Mouse (Mus musculus): Measurements from ENCODE around the gene Dixdc1. TPM values are rescaled to one million over a fixed set of nuclear protein-coding genes. Genes with fewer than 3 reads are reported as not detected.

The Dixdc1 gene
- polyA plus RNA-seq, 1 experiment from 2014 or later, result 3.7 TPM

DNA sequence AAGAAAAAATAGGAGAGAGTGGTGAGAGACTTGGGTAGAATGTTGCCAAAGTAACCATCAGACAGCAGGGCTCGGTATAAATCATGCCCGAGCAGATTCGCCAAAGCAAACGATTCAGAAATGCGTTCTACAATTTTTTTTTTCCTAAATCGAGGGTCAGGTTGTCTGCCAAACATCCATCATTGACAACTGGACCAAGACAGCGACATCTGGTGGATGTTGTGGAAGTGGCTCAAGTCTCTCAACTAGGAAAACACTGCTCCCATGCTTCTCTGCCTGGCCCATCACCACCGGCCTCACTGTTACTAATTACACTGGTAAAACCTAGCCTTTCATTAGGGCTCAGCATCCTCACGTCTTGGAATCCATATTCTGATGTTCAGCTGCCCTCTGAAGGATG is 4.3 kb downstream of the Dixdc1 start:
- H3K27ac ChIP-seq (ENCODE audit: low read depth), result no peak overlapping the region
- DNase-seq, result peak; percentile 54
- TF ChIP-seq CTCF (IDR thresholded peaks at IDR 0.05; ENCODE audit: low read depth), result peak; percentile 82
- TF ChIP-seq EP300 (IDR thresholded peaks at IDR 0.05; ENCODE audit: low read depth), result no peak

DNA sequence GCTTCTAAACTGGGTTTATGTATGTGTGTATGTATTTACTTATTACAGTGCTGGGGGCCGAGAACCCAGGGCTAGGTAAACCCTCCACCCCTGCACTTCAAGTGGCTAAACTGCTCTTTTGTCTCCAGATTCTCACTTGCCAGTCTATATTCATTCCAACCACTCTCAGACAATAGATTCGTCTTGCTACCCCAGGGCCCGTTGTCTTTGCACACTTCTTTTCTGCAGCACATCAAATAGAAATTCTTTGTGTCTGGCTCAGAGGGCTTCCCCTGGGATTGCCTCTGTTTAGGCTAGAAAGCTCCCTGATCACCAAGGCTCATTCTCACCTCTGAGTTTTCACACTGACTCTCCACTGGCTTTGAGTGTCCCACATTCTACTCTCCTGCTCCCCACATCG is 6.8 kb downstream of the Dixdc1 start:
- TF ChIP-seq EP300 (IDR thresholded peaks at IDR 0.05; ENCODE audit: low read depth) (no peak), CTCF (IDR thresholded peaks at IDR 0.05; ENCODE audit: low read depth) (no peak)
- no peak for ATAC-seq
- WGBS (ENCODE audit: insufficient replicate concordance), result 45% methylated on average over 4 of the region's 4 CpGs
- Histone ChIP-seq H3K9ac (replicated peaks) (no peak overlapping the region), H3K27me3 (ENCODE audit: insufficient read depth, low read length) (peaks cover 5% of the 10 kb centered on the region), H3K4me3 (ENCODE audit: low read depth, low read length) (no peak overlapping the region), H3K9me3 (ENCODE audit: low read length) (no peaks in the 10 kb centered on the region), H3K4me2 (ENCODE audit: low read depth, low read length) (no peak overlapping the region), H3K36me3 (replicated peaks; ENCODE audit: insufficient read depth, low read length) (no peaks in the 10 kb centered on the region), H3K27ac (ENCODE audit: low read depth) (no peak overlapping the region), H3K4me1 (ENCODE audit: insufficient read depth) (peaks cover 4% of the 10 kb centered on the region; the same call in 1 of the 2 replicates)
- no peak for DNase-seq

More for the DNA sequence above, 4.3 kb downstream of the Dixdc1 start:
- no peaks in the 10 kb centered on the region for H3K27me3 ChIP-seq (ENCODE audit: insufficient read depth, low read length)
- H3K4me1 ChIP-seq (ENCODE audit: insufficient read depth), result peaks cover 2% of the 10 kb centered on the region
- WGBS (ENCODE audit: insufficient replicate concordance), result 1% methylated on average over 9 of the region's 9 CpGs
- H3K9ac ChIP-seq (replicated peaks), result no peak overlapping the region
- ATAC-seq, result no peak
- H3K36me3 ChIP-seq (replicated peaks; ENCODE audit: insufficient read depth, low read length), result no peaks in the 10 kb centered on the region
- no peak overlapping the region for H3K4me3 ChIP-seq (ENCODE audit: low read depth, low read length)
- no peaks in the 10 kb centered on the region for H3K9me3 ChIP-seq (ENCODE audit: low read length)
- H3K4me2 ChIP-seq (ENCODE audit: low read depth, low read length), result no peak overlapping the region

DNA sequence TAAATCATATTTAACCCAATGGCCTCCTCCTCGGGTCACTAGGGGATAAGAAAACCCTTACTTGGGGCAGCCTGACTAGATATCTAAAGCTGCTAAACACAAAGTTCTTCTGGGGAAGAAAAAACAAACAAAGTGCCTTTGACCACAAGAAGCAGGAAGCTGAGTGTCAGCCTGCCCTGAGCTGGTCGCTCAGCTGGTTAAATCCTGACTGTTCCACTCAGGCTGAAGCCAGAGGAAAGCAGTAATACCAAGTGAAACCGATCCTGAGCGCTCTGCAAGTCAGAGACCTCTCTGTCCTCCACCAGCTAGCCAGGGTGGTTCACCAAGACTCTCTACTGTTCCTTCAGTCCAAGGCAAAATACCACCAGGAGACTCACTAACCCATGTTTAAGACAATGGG is 9.7 kb downstream of the Dixdc1 start:
- no peak overlapping the region for H3K27ac ChIP-seq (ENCODE audit: low read depth)
- H3K27me3 ChIP-seq (ENCODE audit: insufficient read depth, low read length), result peaks cover 14% of the 10 kb centered on the region
- WGBS (ENCODE audit: insufficient replicate concordance), result 25% methylated on average over 4 of the region's 4 CpGs
- ATAC-seq (no peak), DNase-seq (no peak)
- H3K9ac ChIP-seq (replicated peaks), result no peak overlapping the region
- no peak overlapping the region for H3K4me3 ChIP-seq (ENCODE audit: low read depth, low read length)
- no peaks in the 10 kb centered on the region for H3K9me3 ChIP-seq (ENCODE audit: low read length)
- TF ChIP-seq EP300 (IDR thresholded peaks at IDR 0.05; ENCODE audit: low read depth), result no peak
- TF ChIP-seq CTCF (IDR thresholded peaks at IDR 0.05; ENCODE audit: low read depth), result no peak
- H3K4me2 ChIP-seq (ENCODE audit: low read depth, low read length), result no peak overlapping the region
- H3K36me3 ChIP-seq (replicated peaks; ENCODE audit: insufficient read depth, low read length), result no peaks in the 10 kb centered on the region
- H3K4me1 ChIP-seq (ENCODE audit: insufficient read depth), result peaks cover 7% of the 10 kb centered on the region

DNA sequence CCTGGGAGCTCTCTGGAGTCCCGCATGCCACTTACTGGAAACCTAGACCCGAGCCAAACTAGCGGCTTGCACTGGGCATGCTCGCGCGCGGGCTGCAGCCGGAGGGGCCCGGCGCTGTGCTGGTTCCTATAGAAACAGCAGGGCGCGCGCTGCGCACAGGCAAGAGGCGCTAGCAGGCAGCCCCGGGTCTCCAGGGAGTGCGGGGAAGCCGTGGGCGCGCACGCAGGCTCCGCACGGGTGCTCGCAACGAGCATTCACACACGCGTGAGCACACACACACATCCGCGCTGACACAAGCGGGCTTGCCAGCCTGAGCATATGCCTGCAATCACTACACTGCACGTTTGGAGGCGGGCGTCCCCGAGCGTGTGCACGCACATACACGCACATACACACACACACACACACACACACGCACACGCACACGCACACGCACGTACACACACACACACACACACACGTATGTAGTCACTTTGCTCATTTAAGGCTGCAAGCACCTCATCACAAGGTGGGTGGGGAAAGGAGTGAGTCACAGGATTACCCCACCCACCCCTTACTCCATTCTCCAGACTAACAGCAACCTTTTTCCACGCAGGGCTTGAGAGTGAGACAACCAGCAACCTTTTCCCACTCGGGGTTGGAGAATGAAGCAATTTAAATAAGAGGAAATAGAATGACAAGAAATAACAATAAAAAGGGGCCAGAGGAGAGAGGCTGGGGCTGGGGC is 11.2 kb downstream of the Dixdc1 start:
- Histone ChIP-seq H3K36me3 (replicated peaks; ENCODE audit: insufficient read depth, low read length) (no peaks in the 10 kb centered on the region), H3K9me3 (ENCODE audit: low read length) (no peaks in the 10 kb centered on the region), H3K9ac (replicated peaks) (peak overlapping the region; percentile 41; the same call in 1 of the 2 replicates), H3K4me3 (ENCODE audit: low read depth, low read length) (peak overlapping the region; percentile 48), H3K27ac (ENCODE audit: low read depth) (no peak overlapping the region), H3K27me3 (ENCODE audit: insufficient read depth, low read length) (peaks cover 14% of the 10 kb centered on the region), H3K4me1 (ENCODE audit: insufficient read depth) (peaks cover 11% of the 10 kb centered on the region), H3K4me2 (ENCODE audit: low read depth, low read length) (peak overlapping the region; percentile 84)
- ATAC-seq (peak; percentile 64), DNase-seq (peak; percentile 52)
- under 1% methylated on average over 45 of the region's 45 CpGs for WGBS (ENCODE audit: insufficient replicate concordance)
- TF ChIP-seq EP300 (IDR thresholded peaks at IDR 0.05; ENCODE audit: low read depth), result no peak
- TF ChIP-seq CTCF (IDR thresholded peaks at IDR 0.05; ENCODE audit: low read depth), result no peak

DNA sequence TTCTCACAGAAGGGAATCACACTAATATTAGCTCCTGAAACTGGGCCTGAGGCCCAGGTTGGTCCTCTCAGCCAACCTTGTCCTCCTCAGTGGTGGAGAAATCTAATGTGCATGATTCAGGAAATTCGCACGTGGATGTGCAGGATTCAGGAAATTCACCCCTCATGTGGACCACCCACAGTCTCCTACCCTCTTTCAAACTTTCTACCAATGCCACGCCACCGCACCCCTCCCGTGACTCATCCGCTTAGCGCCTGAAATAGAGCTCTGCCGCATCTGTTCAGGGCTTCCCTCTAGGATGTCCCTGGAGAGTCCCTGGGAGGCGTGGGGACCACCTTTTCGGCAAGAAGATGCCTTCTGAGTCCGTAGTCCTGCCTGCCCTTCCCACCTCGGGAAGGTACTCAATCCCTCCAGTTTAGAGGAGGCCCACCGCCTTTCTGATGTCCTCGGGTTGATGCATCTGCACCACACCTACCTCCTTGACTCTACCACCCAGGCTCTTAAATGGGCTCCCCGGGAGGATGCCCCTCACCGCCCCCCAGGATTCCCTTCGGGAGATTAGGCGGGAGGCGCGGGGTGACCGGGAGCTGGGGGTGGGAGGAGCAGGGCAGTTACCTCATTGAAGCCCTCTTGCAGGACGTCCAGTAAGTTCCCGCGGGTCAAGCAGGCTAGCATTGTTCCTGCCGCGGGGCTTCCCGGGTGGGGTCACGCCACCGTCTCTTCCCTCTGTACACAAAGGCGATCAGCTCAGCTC is 12.0 kb downstream of the Dixdc1 start:
- H3K36me3 ChIP-seq (replicated peaks; ENCODE audit: insufficient read depth, low read length), result no peaks in the 10 kb centered on the region
- peak overlapping the region; percentile 84 for H3K4me2 ChIP-seq (ENCODE audit: low read depth, low read length)
- peak overlapping the region; percentile 48 for H3K4me3 ChIP-seq (ENCODE audit: low read depth, low read length)
- H3K9me3 ChIP-seq (ENCODE audit: low read length), result no peaks in the 10 kb centered on the region
- peaks cover 14% of the 10 kb centered on the region for H3K27me3 ChIP-seq (ENCODE audit: insufficient read depth, low read length)
- peaks cover 11% of the 10 kb centered on the region for H3K4me1 ChIP-seq (ENCODE audit: insufficient read depth)
- peak overlapping the region; percentile 41; the same call in 1 of the 2 replicates for H3K9ac ChIP-seq (replicated peaks)
- TF ChIP-seq EP300 (IDR thresholded peaks at IDR 0.05; ENCODE audit: low read depth) (no peak), CTCF (IDR thresholded peaks at IDR 0.05; ENCODE audit: low read depth) (no peak)
- ATAC-seq (no peak), DNase-seq (no peak)
- WGBS (ENCODE audit: insufficient replicate concordance), result 17% methylated on average over 30 of the region's 30 CpGs
- H3K27ac ChIP-seq (ENCODE audit: low read depth), result no peak overlapping the region

DNA sequence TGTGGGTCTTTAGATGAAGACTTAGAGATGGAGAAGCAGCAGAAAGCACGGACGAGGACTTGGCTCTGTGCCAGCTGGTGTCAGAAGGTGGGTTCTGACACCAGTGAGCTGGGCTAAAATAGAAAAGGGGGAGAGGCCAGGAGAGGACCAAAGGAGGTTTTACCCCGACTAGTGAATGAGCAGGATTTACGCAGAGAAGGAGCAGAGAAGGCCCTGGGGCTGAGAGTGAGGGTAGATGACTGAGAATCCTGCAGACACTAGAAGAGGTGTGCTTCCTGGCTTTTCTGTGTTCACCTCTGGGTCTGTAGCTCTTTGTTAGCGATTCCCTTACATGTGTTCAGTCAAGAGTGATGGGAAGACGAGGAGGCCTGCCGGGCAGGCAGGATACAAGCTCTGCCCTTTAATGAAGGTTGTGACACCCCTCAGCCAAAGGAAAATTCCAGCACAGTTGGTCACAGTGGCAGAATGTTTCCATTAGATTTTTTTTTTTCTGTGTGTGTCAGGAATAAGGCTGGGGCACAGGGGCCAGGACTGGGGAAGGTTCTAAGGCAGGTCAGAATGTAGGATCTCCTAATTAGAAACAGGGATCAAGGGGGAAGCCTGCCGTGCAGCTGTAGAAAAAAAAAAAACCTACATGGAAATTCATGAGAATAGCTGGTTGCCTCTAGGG is 13.3 kb downstream of the Dixdc1 start:
- Histone ChIP-seq H3K4me3 (ENCODE audit: low read depth, low read length) (no peak overlapping the region), H3K27me3 (ENCODE audit: insufficient read depth, low read length) (peaks cover 14% of the 10 kb centered on the region)

More for the DNA sequence above, 13.3 kb downstream of the Dixdc1 start:
- no peaks in the 10 kb centered on the region for H3K9me3 ChIP-seq (ENCODE audit: low read length)
- H3K4me2 ChIP-seq (ENCODE audit: low read depth, low read length), result no peak overlapping the region
- no peak for TF ChIP-seq EP300 (IDR thresholded peaks at IDR 0.05; ENCODE audit: low read depth)
- TF ChIP-seq CTCF (IDR thresholded peaks at IDR 0.05; ENCODE audit: low read depth), result no peak
- no peak overlapping the region for H3K9ac ChIP-seq (replicated peaks)
- no peak overlapping the region for H3K27ac ChIP-seq (ENCODE audit: low read depth)
- no peak for DNase-seq
- H3K4me1 ChIP-seq (ENCODE audit: insufficient read depth), result peaks cover 11% of the 10 kb centered on the region
- WGBS (ENCODE audit: insufficient replicate concordance), result 71% methylated on average over 8 of the region's 8 CpGs
- no peak for ATAC-seq
- H3K36me3 ChIP-seq (replicated peaks; ENCODE audit: insufficient read depth, low read length), result no peaks in the 10 kb centered on the region

Data from liver, postnatal 0 days (tissue).